Mouse (Mus musculus) kidney, adult 11 months (tissue): ENCODE data around the gene Slc39a3.
A peak's percentile ranks its signal among the peaks of the same experiment; 100 is the strongest.
"Not testable (repeated sequence)": the region's sequence is repeated elsewhere in the genome, so short reads cannot be mapped to it uniquely, and the experiment has no call there.

ENCODE experiments used
- DNase-seq: peaks from one replicate; pipeline ENCODE4 v3.0.0; 2022

The Slc39a3 gene

GRCm38 (mm10) chr10:81045246-81045645 lies 8.0 kb upstream of the Slc39a3 start:
- not testable (repeated sequence) for DNase-seq

GRCm38 (mm10) chr10:81041458-81042175 lies 4.4 kb upstream of the Slc39a3 start:
- peak; percentile 28 for DNase-seq

- no peak for DNase-seq
Observed at GRCm38 (mm10) chr10:81036251-81036650, 975 bp downstream of the Slc39a3 start.

DNA sequence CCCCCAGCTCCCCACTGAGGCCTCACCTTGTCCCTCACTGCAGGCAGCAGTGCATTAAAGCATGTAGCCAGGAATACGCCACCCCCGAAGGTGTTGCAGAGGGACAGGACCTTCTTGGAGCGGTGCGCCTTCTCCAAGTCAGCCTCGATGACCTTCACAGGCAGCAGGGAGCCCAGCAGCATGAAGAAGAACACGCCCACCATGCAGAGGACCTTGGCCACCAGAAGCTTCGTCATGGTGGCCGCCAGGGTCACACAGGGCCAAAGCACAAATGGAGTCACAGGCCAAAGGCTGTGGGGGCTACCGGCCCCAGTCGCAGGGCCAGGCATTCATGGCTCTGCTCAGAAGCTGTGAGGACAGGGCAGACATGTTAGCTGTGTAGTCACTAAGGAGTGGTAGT lies 3.6 kb downstream of the Slc39a3 start:
- no peak for DNase-seq

- no peak for DNase-seq
Observed at GRCm38 (mm10) chr10:81029031-81029430, 8.2 kb downstream of the Slc39a3 start.

DNA sequence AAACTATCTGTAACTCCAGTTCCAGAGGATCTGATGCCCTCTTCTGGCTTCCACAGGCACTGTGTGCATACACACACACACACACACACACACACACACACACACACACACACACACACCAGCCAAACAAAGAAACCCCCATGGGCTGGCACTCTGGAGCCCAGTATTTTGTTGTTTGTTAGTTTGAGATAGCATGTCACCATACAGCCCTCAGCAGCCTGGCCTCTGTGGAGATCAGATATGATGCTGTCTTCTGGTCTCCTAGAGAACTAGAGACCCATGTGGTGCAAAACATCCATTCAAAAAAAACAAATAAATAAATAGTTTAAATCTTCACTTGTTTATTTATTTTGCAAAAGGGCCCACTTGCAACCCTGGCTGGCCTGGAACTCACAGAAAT lies 9.0 kb downstream of the Slc39a3 start:
- DNase-seq: no peak

- no peak for DNase-seq
Observed at GRCm38 (mm10) chr10:81027331-81027730, 9.9 kb downstream of the Slc39a3 start.

DNA sequence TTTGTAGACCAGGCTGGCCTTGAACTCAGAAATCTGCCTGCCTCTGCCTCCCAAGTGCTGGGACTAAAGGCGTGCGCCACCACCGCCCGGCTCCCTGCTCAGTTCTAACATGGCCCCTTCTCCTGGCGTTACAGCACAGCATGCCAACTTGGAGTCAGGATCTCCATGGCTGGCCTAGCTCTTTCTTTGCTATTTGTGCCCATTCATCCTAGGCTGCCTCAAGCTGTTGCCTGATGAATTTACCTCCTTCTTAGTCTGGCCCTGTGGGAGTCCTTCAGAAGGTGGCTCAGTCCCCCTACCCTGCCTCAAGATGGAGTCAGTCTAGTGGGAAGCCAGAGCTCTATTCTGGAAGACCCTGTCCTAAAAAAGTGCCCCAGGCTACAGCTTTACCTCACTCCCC lies 10.4 kb downstream of the Slc39a3 start:
- DNase-seq: no peak

- DNase-seq: no peak
Observed at GRCm38 (mm10) chr10:81025639-81026275, 11.5 kb downstream of the Slc39a3 start, which contains the start of gene Diras1. TSS of gene Diras1 (minus strand) at chr10:81025662.

DNA sequence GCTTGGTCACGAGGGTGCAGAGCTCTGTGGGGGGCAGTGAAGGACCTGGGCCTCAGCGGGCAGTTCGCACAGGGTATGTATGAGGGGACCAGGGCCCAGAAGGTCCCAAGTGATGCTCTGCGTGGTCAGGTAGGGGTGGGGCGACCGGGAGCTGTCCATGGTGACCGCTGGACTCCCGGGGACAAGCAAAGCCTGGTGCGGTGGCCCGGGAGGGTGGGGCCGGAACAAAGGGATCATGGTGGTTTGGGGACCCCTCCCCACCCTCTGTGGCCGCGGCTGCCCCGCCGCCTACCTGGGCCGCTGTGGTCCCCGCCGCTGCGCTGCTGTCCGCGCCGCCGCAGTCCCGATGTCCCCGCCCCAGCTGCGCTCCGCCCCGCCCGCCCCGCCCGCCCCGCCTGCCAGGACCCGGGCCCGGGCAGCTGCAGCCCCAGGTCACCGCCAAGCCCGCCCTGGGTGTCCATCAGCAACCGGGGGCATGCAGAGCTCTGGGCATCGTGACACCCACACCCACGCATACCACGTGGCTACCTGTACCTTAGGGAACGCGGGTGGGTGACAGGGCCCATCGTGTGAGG lies 12.1 kb downstream of the Slc39a3 start:
- DNase-seq: no peak

DNA sequence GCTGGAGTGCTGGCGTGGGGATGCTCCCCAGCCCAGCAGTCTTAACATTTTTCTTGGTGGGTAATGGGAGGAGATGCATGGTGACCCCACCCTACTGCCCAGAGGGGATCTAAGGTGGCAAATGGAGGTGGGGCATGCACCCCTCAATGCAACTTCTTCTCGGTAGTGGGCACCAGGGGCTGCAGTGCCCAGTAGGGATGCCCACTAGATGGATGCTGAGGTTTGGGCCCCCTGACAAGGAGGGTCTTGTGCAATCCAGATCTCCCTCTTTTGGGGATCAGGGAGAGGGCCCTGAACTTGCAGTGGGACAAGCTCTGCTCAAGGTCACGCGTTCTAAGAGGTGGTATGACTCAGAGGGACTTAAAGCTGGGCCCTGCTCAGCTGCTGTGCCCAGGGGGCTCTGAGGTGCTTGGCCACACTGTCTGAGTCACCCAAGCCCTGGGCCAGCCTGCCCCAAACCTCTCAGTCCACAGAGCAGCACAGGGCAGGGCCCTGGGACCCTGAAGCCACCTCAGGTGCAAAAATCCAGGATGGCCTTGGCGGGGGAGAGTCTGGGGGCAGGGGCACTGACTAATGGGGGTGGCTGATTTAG lies 12.8 kb downstream of the Slc39a3 start:
- no peak for DNase-seq

DNA sequence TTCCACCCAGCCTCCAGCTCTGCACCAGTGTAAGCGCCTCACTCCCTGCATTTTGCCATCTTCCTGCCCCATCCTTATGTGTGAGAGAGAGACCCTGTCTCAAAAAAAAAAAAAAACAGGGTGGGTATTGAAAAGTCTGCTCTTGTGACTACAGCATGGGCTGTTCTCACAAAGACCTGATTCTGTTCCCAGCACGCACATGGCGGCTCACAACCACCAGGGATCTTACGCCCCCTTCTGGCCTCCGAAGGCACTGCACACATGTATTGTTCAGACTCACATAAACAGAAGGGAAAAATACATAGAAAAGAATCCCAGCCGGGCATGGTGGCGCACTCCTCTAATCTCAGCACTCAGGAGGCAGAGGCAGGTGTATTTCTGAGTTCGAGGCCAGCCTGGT lies 14.5 kb downstream of the Slc39a3 start:
- DNase-seq: no peak

DNA sequence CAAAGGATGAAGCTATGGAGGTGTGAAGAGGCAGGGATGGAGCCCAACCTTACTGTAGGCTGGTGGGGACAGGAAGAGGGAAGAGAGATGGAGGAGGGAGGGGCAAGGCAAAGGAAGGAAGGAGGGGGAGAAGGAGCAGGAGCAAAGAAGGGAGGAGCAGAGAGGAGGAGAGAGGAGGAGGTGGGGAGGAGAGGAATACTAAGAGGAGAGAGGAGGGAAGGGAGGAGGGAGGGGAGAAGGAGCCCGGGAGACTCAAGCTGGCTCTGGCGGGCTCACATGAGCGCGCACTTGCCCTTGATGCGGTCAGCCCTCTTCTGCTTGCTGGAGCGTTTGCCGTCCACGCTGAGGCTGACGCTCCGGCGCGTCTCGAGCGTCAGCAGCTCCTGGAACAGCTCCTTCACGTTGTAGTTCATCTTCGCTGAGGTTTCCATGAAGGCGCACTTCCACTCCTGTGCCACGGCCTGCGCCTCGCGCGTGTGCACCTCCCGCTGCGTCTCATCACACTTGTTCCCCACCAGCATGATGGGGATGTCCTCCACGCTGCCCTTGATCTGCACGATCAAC lies 15.6 kb downstream of the Slc39a3 start:
- no peak for DNase-seq

DNA sequence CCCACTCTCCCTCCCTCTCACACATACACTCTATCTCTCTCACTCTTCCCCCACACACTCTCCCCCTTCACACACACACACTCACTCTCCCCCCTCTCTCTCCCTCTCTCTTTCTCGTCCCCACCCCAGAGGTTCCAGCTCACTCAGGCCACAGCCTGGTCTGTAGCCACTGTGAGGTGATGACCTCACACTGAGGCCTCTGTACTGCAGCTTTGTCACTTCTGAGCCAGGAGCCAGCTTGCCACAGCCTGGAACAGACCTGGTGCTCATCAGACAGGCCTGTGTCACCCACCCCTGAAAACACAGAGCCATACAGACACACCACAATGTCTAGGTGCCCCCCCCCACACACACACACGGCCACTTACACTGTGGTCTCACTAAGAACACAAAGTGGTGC lies 17.0 kb downstream of the Slc39a3 start:
- no peak for DNase-seq

DNA sequence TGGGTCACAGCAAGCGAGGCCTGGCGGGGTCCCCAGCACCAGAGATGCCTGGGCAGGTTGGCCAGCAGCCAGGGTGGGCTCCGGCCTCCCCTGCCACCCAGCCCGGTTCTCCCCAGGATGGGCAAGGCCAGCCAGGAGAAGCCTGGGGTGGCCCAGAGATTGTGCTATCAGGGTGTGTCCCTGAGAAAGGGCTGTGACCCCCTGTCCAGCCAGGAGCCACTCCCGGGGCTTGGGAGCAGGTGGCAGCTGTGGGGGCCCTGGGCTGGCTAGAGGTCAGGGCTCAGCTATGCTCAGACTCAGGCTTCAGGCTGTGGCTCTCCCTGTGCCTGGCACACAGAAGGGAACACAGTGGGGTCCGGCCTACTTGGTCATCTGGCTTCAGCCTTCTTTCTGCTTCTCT lies 17.5 kb downstream of the Slc39a3 start:
- no peak for DNase-seq

DNA sequence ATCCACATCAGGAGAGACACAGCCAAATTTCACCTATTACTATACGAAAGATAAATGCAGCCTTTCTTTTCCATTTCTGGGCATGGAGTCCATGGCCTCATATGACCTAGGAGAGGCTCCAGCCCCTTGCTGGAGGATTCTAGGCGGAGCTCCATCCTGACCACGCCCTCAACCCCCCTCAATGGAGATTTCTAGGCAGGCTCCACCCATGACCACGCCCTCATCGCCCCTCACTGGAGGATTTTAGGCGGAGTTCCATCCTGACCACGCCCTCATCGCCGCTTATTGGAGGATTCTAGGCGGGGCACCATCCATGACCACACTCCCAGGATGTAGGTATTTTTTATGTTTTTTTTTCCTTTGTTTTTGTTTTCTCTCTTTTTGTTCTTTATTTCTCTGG lies 18.9 kb downstream of the Slc39a3 start:
- no peak for DNase-seq

GRCm38 (mm10) chr10:81016645-81017044 lies 20.6 kb downstream of the Slc39a3 start:
- DNase-seq: peak; percentile 34

- no peak for DNase-seq
Observed at GRCm38 (mm10) chr10:81015666-81016065, 21.6 kb downstream of the Slc39a3 start.

DNA sequence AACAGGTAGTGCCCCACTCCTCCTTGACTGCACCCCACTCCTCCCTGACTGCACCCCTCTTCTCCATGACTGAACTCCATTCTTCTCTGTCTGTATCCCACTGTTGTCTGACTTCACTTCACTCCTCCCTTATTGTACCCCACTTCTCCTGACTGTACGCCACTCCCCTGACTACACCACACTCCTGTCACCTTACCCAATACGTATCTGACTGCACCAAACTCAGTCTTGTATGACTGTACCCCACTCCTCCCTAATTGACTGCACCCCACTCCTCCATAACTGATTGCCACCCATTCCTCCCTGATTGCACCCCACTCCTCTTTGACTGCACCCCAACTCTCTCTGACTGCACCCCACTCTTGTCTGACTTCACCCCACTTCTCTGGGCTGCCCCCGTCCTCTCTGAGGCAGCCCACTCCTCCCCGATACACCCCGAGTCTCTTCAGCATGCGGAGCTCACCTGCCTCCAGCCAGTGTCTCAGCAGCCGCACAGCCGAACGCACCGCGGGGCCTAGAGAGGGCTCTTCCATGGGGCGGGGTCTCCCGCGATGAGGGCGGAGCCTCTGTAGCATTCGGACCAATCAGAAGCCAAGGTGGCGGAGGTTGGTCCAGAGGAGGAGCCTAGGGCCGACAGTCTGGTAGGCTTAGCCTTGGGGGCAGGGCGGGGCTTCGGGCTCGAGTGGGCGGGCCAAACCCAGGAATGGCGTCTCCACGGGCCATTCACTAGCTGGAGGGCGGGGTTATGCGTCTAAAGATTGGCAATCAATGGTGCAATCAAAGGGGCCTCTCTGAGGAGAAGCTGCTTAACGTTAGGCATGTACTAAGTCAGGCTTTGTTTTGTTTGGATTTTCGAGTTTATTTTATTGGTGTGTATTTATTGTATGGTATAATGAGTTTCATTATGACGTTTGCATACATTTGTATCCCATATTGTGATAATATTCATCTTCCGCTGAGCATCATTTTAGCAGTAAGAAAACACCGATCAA lies 22.5 kb downstream of the Slc39a3 start, which contains the start of gene Gng7:
TSS of gene Gng7 (minus strand) at position 553 of the 992 bp plus-strand sequence.
- peak; percentile 95 for DNase-seq

DNA sequence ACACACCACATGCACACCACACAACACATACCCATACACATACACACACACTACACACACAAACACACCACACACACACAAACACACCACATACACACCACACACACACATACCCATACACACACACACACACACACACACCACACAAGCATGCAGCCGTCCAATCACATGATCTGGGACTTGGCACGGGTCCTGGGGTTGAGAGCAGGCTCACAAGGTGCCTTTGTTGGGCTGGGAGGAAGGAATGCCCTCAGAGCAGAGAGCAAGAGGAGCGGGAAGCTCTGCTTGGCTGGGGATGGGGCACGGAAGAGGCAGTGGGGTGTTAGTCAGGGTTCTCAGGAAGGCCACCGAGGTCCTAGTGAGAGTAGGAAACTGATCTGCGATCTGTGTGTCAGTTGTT lies 26.4 kb downstream of the Slc39a3 start:
- peak; percentile 30 for DNase-seq

DNA sequence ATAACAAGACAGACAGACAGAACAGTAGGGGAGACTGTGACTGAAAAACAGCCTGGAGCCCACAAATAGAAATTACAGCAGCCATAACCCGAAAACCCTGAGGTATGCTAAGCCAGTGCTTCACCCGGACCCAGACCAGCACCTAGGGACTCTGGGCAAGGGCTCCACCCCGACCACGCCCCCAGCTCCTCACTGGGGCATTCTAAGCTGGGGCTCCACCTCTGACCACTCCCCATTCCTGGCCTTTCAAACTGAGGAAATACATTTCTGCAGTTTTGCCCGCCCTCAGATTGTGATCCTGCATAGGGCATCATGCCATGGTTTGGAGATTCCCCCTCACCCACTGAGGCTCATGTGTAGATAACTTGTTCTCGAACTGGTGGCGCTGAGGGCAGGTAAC lies 30.0 kb downstream of the Slc39a3 start:
- no peak for DNase-seq

GRCm38 (mm10) chr10:81006005-81006677 lies 31.1 kb downstream of the Slc39a3 start:
- DNase-seq: no peak
